Mouse (Mus musculus): ENCODE measurements around the gene Hyal2.

- TF ChIP-seq CTCF (IDR thresholded peaks at IDR 0.05; ENCODE audit: insufficient read depth, low read depth, low read length) (no peak), POLR2A (IDR thresholded peaks at IDR 0.05; ENCODE audit: insufficient read depth, low read depth, low read length) (no peak)
These were observed 18.3 kb upstream of the Hyal2 start for GRCm38 (mm10) chr9:107549297-107550074.

All from olfactory bulb, adult 2 months (tissue).